Mouse (Mus musculus) heart, adult 18-20 months (tissue): ENCODE results near the gene Usp47. TPM values are rescaled to one million over a fixed set of nuclear protein-coding genes. Genes with fewer than 3 reads are reported as not detected.
A peak's percentile ranks its signal among the peaks of the same experiment; 100 is the strongest.

Experiments used
- DNase-seq, 2 experiments: peaks; one replicate each; pipeline ENCODE4 v3.0.0; 2021 to 2022; ENCODE audit warnings: mixed read lengths in 1 of 2
- total RNA-seq, 2 experiments: library from RNA; stranded (reverse); gene quantifications; 2 replicates each; pipeline ENCODE4 v1.2.3; 2021

Gene Usp47
- total RNA-seq, 2 experiments from 2014 or later, result 83.2 to 89.4 TPM

DNA sequence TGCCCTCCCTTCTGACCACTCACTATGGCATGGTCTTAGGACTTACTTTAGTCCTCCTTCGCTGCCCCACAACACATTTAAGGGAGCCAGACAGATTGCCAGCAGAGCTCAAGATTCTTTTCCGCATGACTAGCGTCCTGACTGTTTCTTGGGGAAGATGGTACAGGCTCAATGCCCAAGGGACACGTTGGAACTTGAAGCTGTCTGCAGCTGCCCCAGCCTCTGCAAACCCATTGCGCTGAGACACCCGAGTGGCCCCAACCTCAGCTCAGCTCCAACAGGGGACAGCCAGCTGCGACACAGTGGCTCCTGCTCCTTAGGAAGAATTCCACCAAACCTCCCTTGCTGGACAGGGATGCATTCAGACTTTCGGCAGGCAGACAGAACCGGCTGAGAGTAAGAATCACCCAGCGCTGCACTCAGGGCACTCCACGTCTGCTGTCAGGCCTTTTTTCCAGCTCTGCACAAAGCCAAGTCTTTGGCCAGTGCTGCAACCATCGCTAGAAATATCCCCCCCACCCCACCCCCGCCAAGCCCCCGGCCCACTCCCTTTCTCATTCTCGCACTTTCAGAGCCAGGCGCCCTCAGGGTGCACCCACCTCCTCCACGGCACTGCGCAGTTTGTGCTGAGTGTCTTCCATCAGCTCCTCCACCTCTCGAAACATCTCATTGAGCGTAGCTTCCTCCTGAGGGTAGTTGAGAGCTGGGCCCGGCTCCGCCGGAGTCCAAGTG, 134.4 kb downstream of the Usp47 start:
- DNase-seq, result no peak

GRCm38 (mm10) chr7:112158316-112158741, 135.0 kb downstream of the Usp47 start:
- no peak for DNase-seq

- peak in 1 of 2 experiments; percentile 29 for DNase-seq
These were observed 135.6 kb downstream of the Usp47 start, which contains the start of gene Dkk3 for GRCm38 (mm10) chr7:112158942-112159341. Gene Dkk3, minus strand, starts transcription at chr7:112159057.

- no peak for DNase-seq
These were observed 136.5 kb downstream of the Usp47 start for GRCm38 (mm10) chr7:112159835-112160234.

Other genes with a start within 250 kb of the Usp47 start
- gene Galnt18, start 243.5 kb upstream of the Usp47 start, total RNA-seq, result 10 to 100 TPM; 11.2 to 12.5 TPM
- 10 to 100 TPM; 45.6 to 47.9 TPM for gene Dkk3, start 135.6 kb downstream of the Usp47 start, total RNA-seq
- gene Mical2, start 202.4 kb downstream of the Usp47 start, total RNA-seq, result 10 to 100 TPM; 80.4 to 85.1 TPM